Mouse (Mus musculus) ES-Bruce4 (cell line): ENCODE results near the gene Gapt. TPM values are rescaled to one million over a fixed set of nuclear protein-coding genes. Genes with fewer than 3 reads are reported as not detected.

Experiments
- H3K27ac ChIP-seq: 2 replicates; pipeline ENCODE4 v1.5.1; 2012; ENCODE audit warnings: low read length, inconsistent platforms; ENCODE audit not compliant: insufficient read depth
- H3K27me3 ChIP-seq: 2 replicates; pipeline ENCODE4 v1.6.1; 2012; ENCODE audit warnings: mild to moderate bottlenecking, low read length, inconsistent platforms; ENCODE audit not compliant: control insufficient read depth, poor library complexity, insufficient read depth, severe bottlenecking
- H3K36me3 ChIP-seq: 2 replicates; pipeline ENCODE4 v1.6.1; 2012; ENCODE audit warnings: inconsistent platforms, mild to moderate bottlenecking, low read length, moderate library complexity; ENCODE audit not compliant: control insufficient read depth, poor library complexity, insufficient read depth, severe bottlenecking
- H3K4me1 ChIP-seq: one replicate; pipeline ENCODE4 v1.8.1; 2011; ENCODE audit warnings: low read length; ENCODE audit not compliant: control insufficient read depth, insufficient read depth
- H3K4me3 ChIP-seq: 2 replicates; pipeline ENCODE4 v1.5.1; 2011; ENCODE audit warnings: low read depth, mild to moderate bottlenecking, low read length
- H3K9ac ChIP-seq: 2 replicates; pipeline ENCODE4 v1.6.1; 2012; ENCODE audit warnings: low read depth, mild to moderate bottlenecking, inconsistent platforms; ENCODE audit not compliant: poor library complexity, severe bottlenecking
- H3K9me3 ChIP-seq: replicated peaks from 2 replicates; pipeline ENCODE4 v1.6.1; 2012; ENCODE audit warnings: mild to moderate bottlenecking, low read length, inconsistent platforms; ENCODE audit not compliant: control insufficient read depth, poor library complexity, insufficient read depth, severe bottlenecking
- CTCF ChIP-seq: IDR thresholded peaks from one replicate; pipeline ENCODE4 v1.8.1; 2011; ENCODE audit warnings: low read depth, low read length
- EP300 ChIP-seq: IDR thresholded peaks from 2 replicates; pipeline ENCODE4 v1.6.1; 2011; ENCODE audit warnings: low read depth, low read length; ENCODE audit not compliant: insufficient read depth
- POLR2A ChIP-seq: IDR thresholded peaks from one replicate; pipeline ENCODE4 v1.8.1; 2011; ENCODE audit warnings: low read length; ENCODE audit not compliant: insufficient read depth
- polyA plus RNA-seq: library from polyadenylated mRNA; stranded (reverse); fragments of >200 nt; gene quantifications from 2 replicates; pipeline ENCODE4 v1.2.4, GENCODE M21; 2011; ENCODE audit warnings: low read depth; ENCODE audit not compliant: missing spikeins, insufficient read depth, insufficient read length

Gene Gapt
- polyA plus RNA-seq, 1 experiment, result not detected

GRCm38 (mm10) chr13:110367961-110368555, 11.1 kb upstream of the Gapt start:
- no peaks in the 10 kb centered on the region for H3K36me3 ChIP-seq
- TF ChIP-seq POLR2A (no peak), EP300 (no peak), CTCF (no peak)
- no peak overlapping the region for H3K27ac ChIP-seq
- no peaks in the 10 kb centered on the region for H3K9me3 ChIP-seq
- no peak overlapping the region for H3K9ac ChIP-seq
- H3K27me3 ChIP-seq, result no peaks in the 10 kb centered on the region
- H3K4me1 ChIP-seq, result no peaks in the 10 kb centered on the region
- no peak overlapping the region for H3K4me3 ChIP-seq

GRCm38 (mm10) chr13:110366477-110366876, 9.5 kb upstream of the Gapt start:
- H3K36me3 ChIP-seq, result no peaks in the 10 kb centered on the region
- no peak overlapping the region for H3K9ac ChIP-seq
- H3K9me3 ChIP-seq, result no peaks in the 10 kb centered on the region; the same call in 1 of the 2 replicates
- no peak overlapping the region for H3K4me3 ChIP-seq
- TF ChIP-seq EP300 (no peak), POLR2A (no peak), CTCF (no peak)
- no peaks in the 10 kb centered on the region for H3K4me1 ChIP-seq
- H3K27ac ChIP-seq, result no peak overlapping the region
- no peaks in the 10 kb centered on the region for H3K27me3 ChIP-seq

- Histone ChIP-seq H3K27ac (no peak overlapping the region), H3K9ac (no peak overlapping the region), H3K4me3 (no peak overlapping the region), H3K27me3 (no peaks in the 10 kb centered on the region), H3K9me3 (no peaks in the 10 kb centered on the region; the same call in 1 of the 2 replicates), H3K4me1 (no peaks in the 10 kb centered on the region), H3K36me3 (no peaks in the 10 kb centered on the region)
- no peak for TF ChIP-seq POLR2A
- no peak for TF ChIP-seq CTCF
- no peak for TF ChIP-seq EP300
Observed at GRCm38 (mm10) chr13:110363722-110364121, 6.7 kb upstream of the Gapt start.

GRCm38 (mm10) chr13:110351051-110351450, 5.9 kb downstream of the Gapt start:
- Histone ChIP-seq H3K9ac (no peak overlapping the region), H3K9me3 (no peaks in the 10 kb centered on the region), H3K27ac (no peak overlapping the region), H3K36me3 (no peaks in the 10 kb centered on the region), H3K27me3 (no peaks in the 10 kb centered on the region), H3K4me1 (no peaks in the 10 kb centered on the region), H3K4me3 (no peak overlapping the region)
- no peak for TF ChIP-seq EP300
- TF ChIP-seq CTCF, result no peak
- TF ChIP-seq POLR2A, result no peak

- Histone ChIP-seq H3K4me3 (no peak overlapping the region), H3K4me1 (no peaks in the 10 kb centered on the region), H3K36me3 (no peaks in the 10 kb centered on the region), H3K27me3 (no peaks in the 10 kb centered on the region; the same call in 1 of the 2 replicates), H3K9me3 (no peaks in the 10 kb centered on the region), H3K27ac (no peak overlapping the region), H3K9ac (no peak overlapping the region)
- TF ChIP-seq EP300 (no peak), CTCF (no peak), POLR2A (no peak)
Observed at GRCm38 (mm10) chr13:110346707-110347106, 10.3 kb downstream of the Gapt start.

GRCm38 (mm10) chr13:110342602-110343001, 14.4 kb downstream of the Gapt start:
- H3K4me3 ChIP-seq, result no peak overlapping the region
- H3K27me3 ChIP-seq, result no peaks in the 10 kb centered on the region; the same call in 1 of the 2 replicates
- no peak for TF ChIP-seq POLR2A
- no peak for TF ChIP-seq CTCF
- no peak for TF ChIP-seq EP300
- H3K27ac ChIP-seq, result no peak overlapping the region
- no peaks in the 10 kb centered on the region for H3K9me3 ChIP-seq
- no peaks in the 10 kb centered on the region for H3K4me1 ChIP-seq
- no peaks in the 10 kb centered on the region for H3K36me3 ChIP-seq
- H3K9ac ChIP-seq, result no peak overlapping the region
